Mouse (Mus musculus) cerebellum, postnatal 10 days (tissue): ENCODE measurements at regions not wholly inside any gene's neighbourhood (a gene's known extent, or its start where the extent isn't known, plus 50 kb on each side); places are given as distances from the start of the nearest gene placed in this dataset.

Experiments
- DNase-seq, 2 experiments: peaks; one replicate each; pipeline ENCODE4 v3.0.0; 2021; ENCODE audit warnings: mixed read lengths in 2 of 2

DNA sequence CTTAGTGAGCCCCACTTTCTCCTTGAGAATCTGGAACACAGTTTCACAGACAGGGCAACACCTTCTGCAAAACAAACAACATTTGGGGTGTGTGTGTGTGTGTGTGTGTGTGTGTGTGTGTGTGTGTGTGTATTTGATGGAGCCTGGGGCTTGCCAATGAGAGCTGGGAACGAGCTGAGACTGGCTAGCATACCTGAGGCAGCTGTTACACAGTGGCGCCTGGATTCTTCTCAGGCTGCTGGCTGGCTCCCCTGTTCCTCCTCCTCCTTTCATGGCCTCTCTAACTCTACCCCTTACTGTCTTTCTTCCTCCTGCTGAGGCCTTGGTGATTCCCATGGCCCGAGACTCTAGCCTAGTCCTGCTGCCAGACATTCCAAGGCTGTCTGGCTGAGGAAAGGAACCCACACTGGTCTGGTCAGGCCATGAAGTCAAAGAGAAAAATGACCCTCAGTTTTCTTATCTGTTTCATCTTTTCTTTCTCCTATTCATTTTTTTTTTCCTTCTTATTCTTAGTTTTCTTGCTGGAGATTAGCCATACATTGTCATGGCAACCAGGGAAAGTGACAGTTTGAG, 79.6 kb upstream of the Sem1 start:
- no peak for DNase-seq

DNA sequence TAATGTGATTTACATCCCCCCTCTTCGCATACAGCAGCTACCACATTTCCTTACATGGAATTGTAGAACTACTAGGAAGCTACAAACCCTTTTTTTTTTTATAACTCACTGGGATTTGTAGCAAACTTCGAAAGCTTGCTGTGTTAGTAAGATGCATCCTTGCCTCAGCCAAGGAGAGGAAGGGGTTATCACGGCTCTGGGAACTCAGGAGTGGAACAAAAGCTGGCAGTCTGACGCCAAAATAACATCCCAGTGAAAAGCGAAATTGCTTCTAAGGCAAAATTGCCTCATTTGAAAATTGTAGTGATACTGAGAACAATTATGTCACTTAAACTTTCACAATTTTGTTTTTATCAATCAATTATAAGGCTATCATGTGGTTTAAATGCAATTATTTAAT, 81.6 kb upstream of the Sem1 start:
- DNase-seq, result no peak

DNA sequence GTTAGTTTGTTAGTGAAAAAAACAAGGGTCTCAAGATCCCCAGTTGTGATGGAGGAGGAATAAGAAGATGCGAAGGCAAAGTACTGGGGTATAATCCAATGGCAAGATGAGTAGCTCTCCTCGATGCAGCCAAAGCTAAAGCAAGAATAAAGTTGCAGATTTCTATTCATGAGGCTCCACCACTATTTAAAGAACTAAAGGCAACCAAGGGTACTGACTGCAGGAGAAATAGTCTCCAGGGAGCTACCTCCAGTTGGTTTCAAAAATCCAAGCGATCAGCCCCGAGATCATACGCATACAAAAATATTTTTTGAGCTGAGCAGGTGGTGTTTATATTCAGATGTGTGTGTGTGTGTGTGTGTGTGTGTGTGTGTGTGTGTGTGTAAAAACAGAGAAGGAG, 88.3 kb upstream of the Sem1 start:
- DNase-seq, result no peak

DNA sequence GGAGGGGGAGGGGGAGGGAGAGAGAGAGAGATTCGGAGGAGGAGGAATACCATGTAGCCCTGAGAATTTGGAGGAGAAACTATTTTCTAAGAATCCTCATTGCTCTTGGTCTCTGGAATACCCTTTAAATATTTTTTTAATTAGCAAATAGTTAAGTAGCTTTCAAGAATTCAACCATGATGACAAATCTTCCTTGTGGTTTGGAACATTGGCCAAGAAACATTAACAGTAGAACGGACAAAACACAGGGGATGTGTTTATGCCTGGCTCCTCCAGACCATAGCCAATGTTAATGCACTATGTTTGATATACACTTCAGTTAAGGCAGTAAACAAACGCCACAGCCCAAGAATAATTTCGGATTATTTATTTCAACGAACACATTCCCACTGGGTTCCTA, 110.8 kb upstream of the Sem1 start:
- no peak for DNase-seq

DNA sequence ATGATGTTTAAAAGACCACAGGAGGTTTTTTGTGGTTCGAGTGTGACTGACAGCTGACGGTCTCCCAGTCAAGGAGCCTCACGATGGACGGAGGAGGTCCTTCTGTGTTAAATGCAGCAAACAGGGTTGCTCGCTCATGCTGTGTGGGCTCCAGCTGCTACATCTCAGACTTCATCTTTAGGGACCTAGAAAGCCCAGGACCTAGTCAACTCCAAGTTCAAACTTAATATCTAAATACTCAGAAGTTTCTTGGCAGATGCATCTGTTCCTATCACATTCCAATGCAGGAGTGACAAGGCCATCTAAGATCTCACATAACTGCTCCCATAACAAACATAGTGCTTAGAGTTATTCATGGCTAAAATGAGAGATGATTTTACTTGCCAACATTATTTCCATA, 111.7 kb upstream of the Sem1 start:
- no peak for DNase-seq

DNA sequence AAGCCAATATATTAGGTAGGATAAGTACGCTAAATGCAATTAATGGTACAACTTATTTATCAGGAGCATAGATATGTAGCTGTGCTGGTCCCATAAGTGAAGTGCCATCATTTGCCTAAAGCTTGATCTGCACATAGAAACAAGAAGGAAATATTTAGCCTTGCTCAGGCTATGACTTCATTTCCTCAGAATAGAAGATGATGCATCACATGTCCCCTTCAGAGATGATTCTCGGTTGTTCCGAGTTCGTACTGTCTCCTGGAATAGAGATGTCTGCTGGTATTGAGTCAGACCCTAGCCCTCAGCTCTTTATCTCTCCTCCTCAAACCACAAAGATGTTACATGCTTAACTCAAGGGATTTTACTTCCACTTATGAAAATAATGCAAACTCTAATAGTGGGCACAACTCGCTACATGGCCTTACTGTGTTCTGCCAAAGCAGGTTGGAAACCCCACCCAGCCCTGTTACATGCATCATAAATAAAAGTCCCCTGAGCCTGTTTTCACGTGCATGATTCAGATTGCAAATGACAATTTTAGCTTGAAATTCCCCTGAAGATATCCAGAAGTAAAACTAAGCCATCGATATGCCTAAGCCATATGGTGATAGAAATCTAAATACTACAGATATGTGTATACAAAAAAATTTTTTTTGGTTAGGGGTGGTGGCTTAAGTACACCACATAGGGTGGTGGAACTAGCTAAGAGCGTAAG, 113.8 kb upstream of the Sem1 start:
- DNase-seq, result no peak

DNA sequence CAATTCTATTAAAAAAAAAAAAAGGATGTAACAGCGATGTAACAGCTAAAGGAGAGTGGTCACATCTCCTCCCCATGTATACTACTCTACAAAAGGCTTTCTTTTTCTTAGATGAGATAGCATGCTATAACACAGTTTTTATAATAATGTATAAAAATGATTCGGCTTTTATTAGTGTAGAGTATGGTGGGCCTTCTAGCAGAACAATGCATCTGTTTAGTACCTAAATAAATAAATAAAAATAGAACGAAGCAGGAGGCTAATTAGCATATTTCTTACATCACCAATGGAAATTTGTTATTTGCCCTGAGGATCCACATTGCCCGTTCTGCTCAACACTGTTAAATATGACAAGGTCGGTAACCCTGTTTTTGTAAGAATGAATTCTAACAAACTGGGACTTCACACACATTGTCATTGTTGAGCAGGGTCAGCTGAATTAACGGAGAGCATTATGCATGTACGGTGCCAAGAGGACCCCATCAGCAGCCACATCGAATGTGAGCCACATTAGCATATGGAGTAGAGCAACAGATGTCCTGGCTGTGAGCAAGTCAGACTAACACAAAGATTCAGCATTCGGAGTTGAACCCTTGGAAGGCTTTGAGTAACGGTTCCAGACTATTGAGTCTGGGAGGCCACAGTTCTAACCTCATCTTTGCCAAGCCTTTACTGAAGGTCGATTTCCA, 117.4 kb upstream of the Sem1 start:
- peak; percentile 21 to 34 for DNase-seq

DNA sequence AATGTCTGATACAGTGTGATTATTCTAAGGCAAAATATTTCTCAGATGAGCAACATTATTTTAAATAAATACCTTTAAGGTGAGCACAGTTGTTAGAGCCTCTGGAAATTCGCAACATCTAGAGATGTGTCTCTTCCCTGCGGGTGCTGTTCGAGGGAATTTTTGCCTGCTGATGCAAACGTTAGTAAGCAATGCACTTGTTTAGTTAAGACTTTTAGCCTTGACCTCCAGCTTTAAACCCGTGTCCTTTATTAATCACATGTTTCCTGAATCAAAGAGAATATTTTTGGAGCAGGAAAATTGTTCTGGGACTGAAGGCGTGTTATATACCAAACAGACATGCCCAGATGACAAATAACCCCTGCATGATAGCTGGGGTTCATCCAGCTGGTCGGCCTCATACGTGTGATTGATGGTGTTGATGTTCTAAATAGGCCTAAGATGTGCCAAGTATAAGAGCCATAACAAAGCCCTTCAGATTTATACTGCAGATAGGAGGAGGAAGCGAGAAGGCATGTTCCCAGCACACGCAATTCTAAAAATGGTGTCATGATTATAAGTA, 119.0 kb upstream of the Sem1 start:
- DNase-seq, result no peak

DNA sequence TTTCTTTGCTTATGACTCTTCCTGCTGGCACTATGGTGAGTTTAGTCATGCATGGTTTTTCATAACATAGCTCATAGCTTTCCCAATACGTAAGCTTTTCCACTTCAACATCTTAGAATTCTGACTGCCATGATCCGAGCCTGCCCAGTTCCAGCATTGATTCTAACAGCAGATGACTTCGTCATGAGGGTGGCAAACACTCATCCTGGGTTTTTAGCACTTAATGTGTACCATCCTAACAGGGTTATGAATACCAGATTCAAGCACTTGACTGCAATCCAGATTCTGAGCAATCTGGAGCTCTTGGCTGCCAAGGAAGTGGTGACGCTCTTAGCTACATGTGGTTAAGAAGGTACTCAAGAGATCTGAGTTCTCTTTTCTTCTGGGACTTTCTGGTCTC, 128.3 kb upstream of the Sem1 start:
- peak; percentile 6 to 11 for DNase-seq

DNA sequence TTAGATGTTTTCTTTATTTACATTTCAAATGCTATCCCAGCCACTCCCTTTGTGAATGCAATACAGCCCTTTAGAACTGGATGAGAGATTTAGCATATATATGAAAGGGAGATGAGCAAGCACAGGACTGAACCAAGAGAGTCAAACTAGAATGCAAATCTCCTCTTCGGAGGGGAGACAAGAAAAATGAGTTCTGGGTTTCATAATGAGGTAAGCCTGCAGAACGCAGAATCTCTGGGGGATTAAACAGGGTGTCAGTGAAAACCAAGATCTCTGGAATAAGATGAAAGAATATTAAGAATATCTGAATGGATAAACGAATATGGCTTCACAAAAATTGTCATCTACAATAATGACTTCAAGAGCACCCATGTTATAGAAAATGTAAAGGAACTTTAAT, 130.6 kb upstream of the Sem1 start:
- no peak for DNase-seq

DNA sequence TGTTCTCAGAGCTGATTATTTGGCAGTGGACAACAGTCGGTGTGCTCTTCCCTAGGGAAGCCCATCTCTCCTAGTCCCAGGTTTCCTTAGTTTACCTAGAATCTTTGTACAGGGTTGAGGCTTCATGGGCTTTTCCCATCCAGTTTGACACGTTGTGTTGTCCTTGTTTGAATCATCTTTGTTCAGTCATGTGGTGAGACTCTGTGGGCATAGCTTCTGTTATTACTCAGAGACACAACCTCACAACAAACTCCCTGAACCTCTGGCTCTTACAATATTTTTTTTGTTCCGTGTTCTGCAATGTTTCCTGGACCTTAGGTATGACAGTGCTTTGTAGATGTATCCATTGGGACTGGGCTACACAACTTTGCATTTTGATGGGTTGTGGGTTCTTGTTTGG, 132.9 kb upstream of the Dlx6 start:
- DNase-seq, result no peak

DNA sequence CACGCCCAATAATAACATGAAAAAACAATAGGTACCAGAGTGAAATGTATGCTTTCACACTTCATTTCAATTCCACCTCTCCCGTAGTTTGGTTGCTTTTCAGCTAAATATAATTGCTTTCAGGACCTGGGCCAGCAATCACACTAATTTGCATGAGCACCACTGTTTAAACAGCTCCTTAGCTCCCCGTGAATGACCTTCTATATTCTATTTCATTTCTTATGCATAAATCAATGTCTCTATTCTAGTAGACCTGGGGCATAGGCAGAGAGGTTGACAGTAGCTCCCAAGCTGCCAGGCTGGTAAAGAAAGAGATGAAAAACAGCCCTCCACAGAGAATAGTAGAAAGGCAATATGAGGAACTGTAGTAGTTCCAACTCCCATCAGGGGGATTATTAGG, 117.7 kb upstream of the Dlx6 start:
- DNase-seq, result no peak

DNA sequence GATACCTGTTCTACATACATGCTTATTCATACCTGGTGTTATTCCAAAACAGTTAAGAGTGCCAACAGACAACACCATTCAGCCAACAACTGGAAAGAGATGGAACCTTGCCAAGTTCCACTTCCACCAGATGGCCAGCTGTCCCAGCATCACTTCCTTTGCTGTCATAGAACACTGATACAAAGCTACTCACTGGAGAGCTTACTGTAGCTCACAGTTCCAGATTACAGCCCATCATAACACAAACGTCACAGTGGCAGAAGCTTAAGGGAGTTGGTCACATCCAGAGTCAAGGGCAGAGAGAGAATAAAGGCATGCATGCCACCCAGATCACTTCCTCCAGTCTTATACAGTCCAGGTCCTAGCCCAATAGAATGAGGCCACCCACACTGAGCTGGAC, 84.0 kb upstream of the Dlx6 start:
- DNase-seq, result peak in 1 of 2 experiments; percentile 5

DNA sequence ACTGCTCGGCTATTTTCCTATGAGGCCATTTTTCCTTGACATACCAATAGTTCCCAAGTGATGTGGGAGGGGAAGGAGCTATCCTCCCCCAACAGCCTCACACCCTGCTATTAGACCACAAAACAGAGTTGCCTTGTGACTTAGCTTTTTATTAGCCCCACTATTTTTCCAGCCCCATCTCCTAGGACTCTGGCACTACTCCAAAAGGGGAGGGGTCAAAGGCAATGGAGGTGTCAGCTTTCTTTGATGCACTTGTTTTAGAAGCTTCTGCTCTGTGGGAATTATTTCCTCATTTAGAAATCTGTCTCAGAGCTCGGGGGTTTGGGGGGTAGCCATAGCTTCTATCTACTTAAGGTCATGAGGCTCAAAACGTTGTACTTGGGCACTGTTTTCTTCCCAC, 81.6 kb upstream of the Dlx6 start:
- DNase-seq, result peak; percentile 12 to 15

DNA sequence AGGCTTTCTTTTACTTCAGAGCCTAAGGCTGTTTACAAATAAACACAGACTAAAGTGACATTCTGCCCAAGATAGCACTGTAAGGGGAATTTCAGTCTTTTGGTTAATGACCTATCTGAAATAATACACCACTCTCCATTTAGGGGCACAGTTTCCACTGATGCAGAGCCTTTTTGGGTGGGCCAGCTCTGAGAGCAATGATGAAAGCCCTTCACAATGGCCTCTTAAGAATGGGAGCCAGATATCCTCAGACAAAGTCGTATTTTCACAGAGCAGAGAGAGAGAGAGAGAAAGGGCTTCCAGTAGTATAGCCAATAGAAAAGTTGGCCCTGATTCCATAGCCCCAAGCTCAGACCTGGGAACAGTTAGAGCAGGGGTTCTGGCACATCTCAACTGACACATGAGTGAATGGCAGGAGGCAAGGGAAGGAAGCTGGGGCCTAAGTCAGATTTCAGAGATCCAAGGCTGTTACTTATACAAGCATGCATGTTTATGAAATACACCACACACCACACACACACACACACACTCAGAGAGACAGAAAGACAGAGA, 77.1 kb upstream of the Dlx6 start:
- DNase-seq, result no peak

DNA sequence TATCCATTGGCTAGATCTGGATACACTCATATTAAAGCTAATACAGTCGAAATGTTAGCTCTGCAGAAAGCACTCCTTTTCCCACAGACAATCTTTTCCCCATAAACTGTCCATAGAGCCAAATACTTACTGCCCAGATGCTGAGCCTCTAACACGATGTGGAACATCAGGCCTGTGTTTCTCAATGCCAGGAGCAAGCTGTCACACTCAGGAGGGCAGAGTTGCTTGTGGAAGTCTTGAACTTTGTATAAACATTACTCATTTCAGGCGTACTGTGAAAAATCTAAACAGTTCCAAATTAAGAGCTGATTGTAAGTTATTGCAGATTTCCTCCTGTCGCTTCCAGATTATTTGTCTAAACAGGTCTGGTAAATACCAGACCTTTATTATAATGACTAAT, 75.6 kb upstream of the Dlx6 start:
- DNase-seq, result no peak

DNA sequence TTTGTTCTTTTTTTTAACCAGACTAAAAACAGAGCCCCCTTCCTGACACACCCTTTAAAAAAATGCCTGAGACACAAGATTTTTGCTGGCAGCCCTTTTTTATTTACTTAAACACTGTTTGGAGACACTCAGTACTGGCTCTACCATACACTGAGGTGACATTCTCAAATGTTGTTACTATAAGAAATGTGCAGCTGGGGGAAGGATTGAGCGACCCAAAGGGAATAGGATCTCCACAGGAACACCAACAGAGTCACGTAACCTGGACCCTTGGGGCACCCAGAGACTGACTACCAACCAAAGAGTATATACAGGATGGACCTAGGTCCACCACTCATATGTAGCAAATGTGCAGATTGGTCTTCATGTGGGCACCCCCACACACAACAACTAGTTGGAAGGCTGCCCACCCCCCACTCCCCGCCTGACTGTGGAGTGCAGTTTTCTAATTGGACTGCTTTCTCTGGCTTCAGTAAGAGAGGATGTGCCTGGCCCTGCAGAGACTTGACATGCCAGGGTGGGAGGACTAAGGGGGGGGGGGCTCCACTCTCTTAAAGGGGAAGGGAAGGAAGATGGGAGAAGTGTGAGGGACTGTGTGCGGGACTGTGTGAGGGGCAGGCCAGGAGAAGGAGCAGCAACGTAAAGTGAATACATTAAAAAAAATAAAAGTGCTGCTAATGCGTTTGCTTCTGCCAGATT, 68.7 kb upstream of the Dlx6 start:
- peak; percentile 21 to 38 for DNase-seq

DNA sequence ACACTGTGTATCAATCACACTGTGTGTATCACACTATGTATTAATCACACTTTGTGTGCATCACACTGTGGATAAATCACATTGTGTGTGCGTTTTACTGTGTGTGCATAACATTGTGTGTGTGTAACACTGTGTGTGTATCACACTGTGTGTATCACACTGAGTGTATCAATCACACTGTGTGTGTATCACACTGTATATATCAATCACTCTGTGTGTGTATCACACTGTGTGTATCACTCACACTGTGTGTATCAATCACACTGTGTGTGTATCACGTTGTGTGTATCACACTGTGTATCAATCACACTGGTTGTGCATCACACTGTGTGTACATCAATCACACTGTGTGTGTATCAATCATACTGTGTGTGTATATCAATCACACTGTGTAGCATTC, 62.8 kb upstream of the Dlx6 start:
- no peak for DNase-seq

DNA sequence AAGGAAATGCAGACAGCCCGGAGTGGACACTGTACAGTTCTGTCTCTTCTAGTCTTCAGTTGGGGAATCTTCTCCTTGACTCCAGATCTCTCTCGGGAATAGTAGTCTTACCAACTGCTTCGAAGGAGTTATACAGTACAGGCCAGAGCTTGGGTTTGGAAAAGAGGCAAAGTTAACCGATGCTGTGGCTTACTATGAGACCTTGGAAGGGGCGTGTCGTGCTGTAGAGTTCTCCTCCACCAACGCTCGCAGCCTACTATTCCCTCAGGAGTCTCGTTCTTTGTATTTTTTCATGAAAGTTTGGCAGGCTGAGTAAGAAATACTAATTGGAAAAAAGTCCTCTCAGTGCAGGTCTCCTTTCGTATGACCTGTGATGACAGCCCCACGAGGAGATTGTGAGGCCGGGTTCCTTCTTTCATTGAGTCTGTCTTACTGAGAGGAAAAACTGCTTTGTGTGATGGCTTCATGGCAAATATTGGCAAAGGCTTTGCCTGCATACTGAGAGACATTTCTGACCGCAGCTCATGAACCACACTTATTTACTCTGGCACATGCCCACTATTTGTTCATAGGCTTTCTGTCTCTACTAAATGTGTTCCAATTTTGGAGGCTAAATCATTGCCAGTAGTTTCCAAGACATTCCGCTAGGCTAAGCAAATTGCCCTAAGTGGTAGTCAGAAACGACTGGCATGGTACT, 61.4 kb upstream of the Dlx6 start:
- no peak for DNase-seq
